Mouse (Mus musculus): Measurements from ENCODE around the gene Zfp609. TPM values are rescaled to one million over a fixed set of nuclear protein-coding genes. Genes with fewer than 3 reads are reported as not detected.

Gene Zfp609
- polyA plus RNA-seq, 1 experiment from 2014 or later = 7.6 TPM

DNA sequence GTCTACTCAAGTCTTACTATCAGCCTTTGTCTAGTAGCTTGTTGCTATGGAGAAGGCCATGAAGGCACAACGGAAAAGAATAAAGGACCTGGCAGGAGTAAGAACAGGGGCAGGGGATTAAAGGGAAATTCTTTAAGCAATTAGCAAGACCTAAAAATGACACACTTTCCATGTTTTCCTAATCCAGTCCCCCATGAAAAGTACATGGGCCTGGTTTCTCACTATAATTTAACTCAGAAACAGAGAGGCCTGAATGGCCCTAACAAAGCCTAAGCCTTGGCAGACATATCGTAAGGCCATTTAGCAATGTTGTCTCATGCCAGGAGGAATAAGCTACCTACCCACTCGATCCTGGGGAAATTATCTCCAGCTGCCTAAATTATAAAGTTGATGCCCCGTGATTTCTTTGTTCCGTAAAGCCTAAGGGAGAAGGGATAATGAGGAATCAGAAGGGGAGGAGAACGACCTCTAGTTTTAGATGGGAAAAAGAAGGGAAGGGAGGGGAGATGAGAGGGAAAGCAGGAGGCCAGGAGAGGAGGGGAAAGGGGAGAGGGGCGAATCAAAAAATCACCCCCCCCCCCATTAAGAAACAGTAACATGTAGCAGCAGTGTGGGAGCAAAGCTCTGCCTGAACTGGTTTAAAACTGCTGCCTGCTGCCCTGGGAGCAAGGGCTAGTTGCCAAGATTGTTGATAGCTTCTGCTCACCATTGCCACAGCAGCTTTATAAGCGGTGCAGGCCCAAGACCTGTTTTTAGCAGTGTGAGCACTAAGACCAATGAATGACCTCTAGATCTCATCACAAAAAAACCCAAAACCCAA, 102.7 kb downstream of the Zfp609 start:
- Histone ChIP-seq H3K4me1 (peaks cover 10% of the 10 kb centered on the region), H3K27ac (no peak overlapping the region), H3K4me3 (no peak overlapping the region), H3K27me3 (ENCODE audit: low read depth, poor library complexity, severe bottlenecking) (no peaks in the 10 kb centered on the region), H3K9me3 (replicated peaks) (no peaks in the 10 kb centered on the region), H3K36me3 (peaks cover 27% of the 10 kb centered on the region)
- no peak for DNase-seq (ENCODE audit: low spot score)
- WGBS = 69% methylated on average over 8 of the region's 8 CpGs

DNA sequence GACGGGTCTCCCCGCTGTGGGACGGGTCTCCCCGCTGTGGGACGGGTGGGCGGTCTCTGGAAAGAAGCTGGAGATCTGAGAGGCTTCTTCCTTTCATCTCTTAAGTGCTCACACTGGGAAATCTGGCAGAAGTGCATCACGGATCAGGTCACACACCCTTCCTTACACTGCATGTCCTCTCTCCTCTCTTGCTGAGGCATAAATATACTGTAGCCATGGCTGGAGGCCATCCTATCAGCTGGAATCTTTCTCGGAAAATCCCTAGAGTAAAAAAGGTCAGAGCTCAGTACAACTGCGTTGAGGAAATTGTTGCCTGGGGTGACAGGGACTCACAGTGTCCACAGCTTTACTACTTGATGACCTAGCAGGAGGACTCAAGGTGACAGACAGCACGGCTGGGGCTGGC, 106.2 kb downstream of the Zfp609 start:
- Histone ChIP-seq H3K4me1 (peaks cover 10% of the 10 kb centered on the region), H3K27ac (no peak overlapping the region), H3K27me3 (ENCODE audit: low read depth, poor library complexity, severe bottlenecking) (no peaks in the 10 kb centered on the region), H3K4me3 (no peak overlapping the region), H3K36me3 (peaks cover 6% of the 10 kb centered on the region), H3K9me3 (replicated peaks) (no peaks in the 10 kb centered on the region)
- no peak for DNase-seq (ENCODE audit: low spot score)
- 38% methylated on average over 10 of the region's 10 CpGs for WGBS

DNA sequence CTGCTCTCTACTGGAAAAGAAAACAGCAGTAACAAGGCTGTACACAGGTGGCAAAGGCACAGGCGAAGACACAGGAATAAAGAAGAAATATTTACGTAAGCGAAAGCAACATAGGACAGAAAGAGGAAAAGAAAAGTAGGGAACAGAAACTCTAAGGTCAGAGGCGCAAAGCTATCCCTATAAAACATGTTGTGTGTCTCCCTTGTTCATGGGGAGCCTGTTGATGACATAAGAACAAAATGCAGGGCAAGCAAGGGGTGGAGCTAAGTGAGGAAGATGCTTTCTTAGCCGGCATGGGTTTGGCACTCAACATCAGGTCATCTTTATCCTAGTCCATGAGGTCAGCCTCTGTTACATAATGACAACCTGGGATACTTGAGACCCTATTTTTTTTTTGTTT, 109.2 kb downstream of the Zfp609 start:
- Histone ChIP-seq H3K9me3 (replicated peaks) (no peaks in the 10 kb centered on the region), H3K4me1 (no peaks in the 10 kb centered on the region), H3K4me3 (no peak overlapping the region), H3K27me3 (ENCODE audit: low read depth, poor library complexity, severe bottlenecking) (no peaks in the 10 kb centered on the region), H3K27ac (no peak overlapping the region), H3K36me3 (peaks cover 11% of the 10 kb centered on the region)
- WGBS = 90% methylated on average over 5 of the region's 5 CpGs
- DNase-seq (ENCODE audit: low spot score) = no peak

DNA sequence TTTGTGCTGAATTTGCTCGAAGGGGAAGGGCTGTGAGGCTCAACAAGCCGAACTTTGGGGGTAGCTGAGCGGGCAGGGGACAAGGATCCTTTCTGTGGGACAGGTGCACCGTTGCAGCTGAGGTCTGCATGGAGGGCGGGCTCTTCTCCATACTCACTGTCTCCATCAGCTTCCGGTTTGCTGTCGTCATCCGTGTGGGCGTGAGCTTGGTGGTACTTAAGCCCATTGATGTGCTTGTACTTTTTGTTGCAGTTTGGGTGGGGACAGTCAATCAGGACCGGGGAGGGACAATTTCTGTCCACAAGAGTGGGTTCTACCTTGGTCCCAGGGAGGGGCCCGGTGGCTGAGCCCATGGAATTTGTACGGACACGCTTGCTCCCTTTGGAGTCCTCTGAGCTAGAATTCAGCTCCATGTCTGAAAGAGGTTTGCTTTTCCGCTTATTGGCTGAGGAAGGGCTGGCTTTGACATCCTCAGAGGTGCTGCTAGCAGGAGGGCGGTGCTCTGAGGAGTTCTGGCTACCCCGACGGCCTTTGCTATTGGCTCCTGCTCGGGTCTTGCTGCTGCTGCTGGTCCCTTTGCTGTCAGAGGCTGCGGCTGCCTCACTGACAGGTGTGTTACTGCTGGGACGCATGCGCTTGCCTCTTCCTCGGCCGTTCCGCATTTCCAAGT, 123.3 kb downstream of the Zfp609 start:
- Histone ChIP-seq H3K36me3 (peaks cover 76% of the 10 kb centered on the region), H3K27me3 (ENCODE audit: low read depth, poor library complexity, severe bottlenecking) (no peaks in the 10 kb centered on the region), H3K9me3 (replicated peaks) (no peaks in the 10 kb centered on the region), H3K27ac (no peak overlapping the region), H3K4me3 (no peak overlapping the region), H3K4me1 (no peaks in the 10 kb centered on the region)
- no peak for DNase-seq (ENCODE audit: low spot score)
- 94% methylated on average over 24 of the region's 24 CpGs for WGBS

DNA sequence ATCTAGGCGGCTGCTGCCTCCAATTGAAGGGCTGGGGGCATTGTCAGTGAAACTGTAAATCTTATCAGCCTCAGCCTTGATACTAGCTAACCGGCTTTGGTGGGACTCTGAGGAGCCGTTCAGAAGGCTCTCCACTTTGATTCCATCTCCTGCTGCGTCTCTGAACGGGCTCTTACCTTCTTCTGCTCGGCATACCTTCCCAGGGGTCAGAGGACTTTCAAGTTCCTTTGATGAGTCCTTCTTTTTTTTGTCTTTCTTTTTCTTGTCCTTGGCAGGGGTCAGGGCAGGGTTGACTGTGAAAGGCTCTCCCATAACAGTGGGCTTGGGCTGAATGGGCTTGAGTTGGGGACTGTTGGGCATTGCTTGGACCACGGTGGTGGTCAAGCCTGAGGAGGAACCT, 124.1 kb downstream of the Zfp609 start:
- H3K4me3 ChIP-seq = no peak overlapping the region
- 88% methylated on average over 7 of the region's 7 CpGs for WGBS
- no peak for DNase-seq (ENCODE audit: low spot score)
- no peaks in the 10 kb centered on the region for H3K9me3 ChIP-seq (replicated peaks)
- no peak overlapping the region for H3K27ac ChIP-seq
- H3K27me3 ChIP-seq (ENCODE audit: low read depth, poor library complexity, severe bottlenecking) = no peaks in the 10 kb centered on the region
- H3K4me1 ChIP-seq = no peaks in the 10 kb centered on the region
- H3K36me3 ChIP-seq = peaks cover 82% of the 10 kb centered on the region

DNA sequence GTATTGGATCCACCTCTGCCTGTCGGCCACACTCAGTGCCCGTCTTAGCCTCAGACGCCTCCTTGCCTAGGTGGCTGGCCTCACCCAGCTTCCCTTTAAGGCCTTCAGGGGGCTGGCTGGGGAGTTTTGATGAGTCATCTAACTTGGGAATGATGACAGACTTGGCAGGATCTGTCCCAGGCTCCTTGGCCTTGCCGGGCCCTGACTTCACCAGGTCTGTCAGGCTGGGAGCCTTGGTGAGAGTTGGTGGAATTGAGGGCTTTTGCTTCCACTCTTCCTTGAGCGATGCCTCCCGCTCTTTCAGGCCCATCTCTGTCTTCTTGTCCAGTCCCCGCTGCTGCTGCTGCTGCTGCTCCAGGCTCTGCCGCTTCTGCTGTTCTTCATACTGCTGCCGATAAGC, 125.1 kb downstream of the Zfp609 start:
- H3K9me3 ChIP-seq (replicated peaks) = no peaks in the 10 kb centered on the region
- 95% methylated on average over 9 of the region's 9 CpGs for WGBS
- H3K27ac ChIP-seq = no peak overlapping the region
- no peaks in the 10 kb centered on the region for H3K27me3 ChIP-seq (ENCODE audit: low read depth, poor library complexity, severe bottlenecking)
- no peaks in the 10 kb centered on the region for H3K4me1 ChIP-seq
- peaks cover 90% of the 10 kb centered on the region for H3K36me3 ChIP-seq
- DNase-seq (ENCODE audit: low spot score) = no peak
- no peak overlapping the region for H3K4me3 ChIP-seq

DNA sequence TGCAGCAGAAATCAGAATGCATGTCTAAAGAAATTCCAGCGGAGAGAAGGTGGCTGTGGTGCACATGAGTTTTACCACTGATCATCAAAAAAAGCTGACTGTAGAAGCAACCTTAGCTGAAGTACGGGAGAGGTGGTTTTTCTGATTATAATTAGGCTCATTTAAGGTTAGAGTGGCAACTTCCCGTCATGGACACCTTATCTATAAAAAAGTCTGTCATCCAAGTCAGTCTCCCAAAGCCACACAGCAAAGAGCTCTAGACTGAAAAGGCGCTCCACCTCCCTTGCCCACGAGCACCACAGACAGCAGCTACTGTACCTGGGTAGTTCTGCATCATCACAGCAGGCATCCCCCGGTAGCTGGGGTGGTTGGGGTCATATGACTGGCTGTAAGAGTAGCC, 126.9 kb downstream of the Zfp609 start:
- Histone ChIP-seq H3K4me3 (no peak overlapping the region), H3K9me3 (replicated peaks) (no peaks in the 10 kb centered on the region), H3K27ac (no peak overlapping the region), H3K4me1 (no peaks in the 10 kb centered on the region), H3K27me3 (ENCODE audit: low read depth, poor library complexity, severe bottlenecking) (no peaks in the 10 kb centered on the region), H3K36me3 (peaks cover 94% of the 10 kb centered on the region)
- no peak for DNase-seq (ENCODE audit: low spot score)
- 90% methylated on average over 6 of the region's 6 CpGs for WGBS

DNA sequence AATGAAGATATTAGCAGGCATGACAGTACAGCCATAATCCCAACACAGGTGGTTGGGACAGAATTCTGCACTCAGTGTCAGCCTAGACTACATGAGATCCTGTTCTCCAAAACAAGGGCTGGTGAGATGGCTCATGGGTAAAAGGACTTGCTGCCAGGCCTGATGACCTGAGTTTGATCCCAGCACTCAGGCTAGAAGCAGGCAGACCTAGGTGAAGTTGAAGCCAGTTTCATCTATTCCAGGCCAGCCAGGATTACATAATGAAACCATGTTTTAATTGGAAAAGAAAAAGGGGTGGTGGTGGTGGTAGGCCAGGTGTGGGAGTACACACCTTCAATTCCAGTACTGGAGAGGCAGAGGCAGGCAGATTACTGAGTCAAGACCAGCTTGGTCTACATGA, 129.4 kb downstream of the Zfp609 start:
- Histone ChIP-seq H3K4me1 (peaks cover 2% of the 10 kb centered on the region; the same call in 1 of the 2 replicates), H3K4me3 (no peak overlapping the region), H3K9me3 (replicated peaks) (no peaks in the 10 kb centered on the region), H3K36me3 (peaks cover 99% of the 10 kb centered on the region), H3K27ac (no peak overlapping the region), H3K27me3 (ENCODE audit: low read depth, poor library complexity, severe bottlenecking) (no peaks in the 10 kb centered on the region)
- no peak for DNase-seq (ENCODE audit: low spot score)

DNA sequence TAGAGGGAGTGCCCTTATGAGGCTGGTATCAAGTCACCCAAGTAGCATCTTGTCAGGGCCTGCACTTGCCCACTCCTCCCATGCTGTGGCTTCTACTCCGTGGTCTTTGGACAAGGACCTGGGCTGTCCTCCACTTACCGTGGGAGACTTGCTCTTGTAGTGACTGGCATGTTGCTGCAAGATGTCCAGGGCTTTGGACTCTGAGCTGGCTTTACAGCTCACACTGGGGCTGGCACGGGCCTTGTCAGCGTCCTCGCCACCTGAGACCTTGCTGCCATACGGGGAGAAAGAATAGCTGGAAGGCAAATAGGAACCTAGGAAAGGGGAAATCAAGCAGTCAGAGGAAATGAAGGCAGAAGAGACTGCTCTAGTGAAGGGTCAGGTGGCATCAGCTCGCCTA, 130.0 kb downstream of the Zfp609 start:
- Histone ChIP-seq H3K36me3 (peaks cover 99% of the 10 kb centered on the region), H3K4me3 (no peak overlapping the region), H3K9me3 (replicated peaks) (no peaks in the 10 kb centered on the region), H3K27me3 (ENCODE audit: low read depth, poor library complexity, severe bottlenecking) (no peaks in the 10 kb centered on the region), H3K4me1 (peaks cover 8% of the 10 kb centered on the region; the same call in 1 of the 2 replicates), H3K27ac (no peak overlapping the region)
- WGBS = 90% methylated on average over 7 of the region's 7 CpGs
- no peak for DNase-seq (ENCODE audit: low spot score)

DNA sequence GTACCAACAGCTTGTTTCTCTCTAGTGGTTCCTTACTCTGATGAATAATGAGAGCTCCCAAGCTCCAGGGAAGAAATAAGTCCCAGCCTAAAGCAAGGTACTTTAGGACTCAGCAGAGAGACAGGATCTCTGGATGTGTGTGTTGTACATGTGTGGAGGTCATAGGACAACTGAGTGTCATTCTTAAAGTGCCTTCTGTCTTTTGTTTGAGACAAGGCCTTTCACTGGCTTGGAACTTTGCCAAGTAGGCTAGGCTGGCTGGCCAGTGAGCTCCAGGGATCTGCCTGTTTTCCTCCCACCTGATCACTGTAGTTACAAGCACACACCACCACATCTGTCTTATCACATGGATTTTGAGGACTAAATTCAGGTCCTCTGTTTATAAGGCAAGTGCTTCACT, 131.0 kb downstream of the Zfp609 start:
- Histone ChIP-seq H3K27ac (no peak overlapping the region), H3K27me3 (ENCODE audit: low read depth, poor library complexity, severe bottlenecking) (no peaks in the 10 kb centered on the region), H3K4me3 (no peak overlapping the region), H3K9me3 (replicated peaks) (no peaks in the 10 kb centered on the region), H3K36me3 (peaks cover 97% of the 10 kb centered on the region), H3K4me1 (peaks cover 8% of the 10 kb centered on the region; the same call in 1 of the 2 replicates)
- DNase-seq (ENCODE audit: low spot score) = no peak

DNA sequence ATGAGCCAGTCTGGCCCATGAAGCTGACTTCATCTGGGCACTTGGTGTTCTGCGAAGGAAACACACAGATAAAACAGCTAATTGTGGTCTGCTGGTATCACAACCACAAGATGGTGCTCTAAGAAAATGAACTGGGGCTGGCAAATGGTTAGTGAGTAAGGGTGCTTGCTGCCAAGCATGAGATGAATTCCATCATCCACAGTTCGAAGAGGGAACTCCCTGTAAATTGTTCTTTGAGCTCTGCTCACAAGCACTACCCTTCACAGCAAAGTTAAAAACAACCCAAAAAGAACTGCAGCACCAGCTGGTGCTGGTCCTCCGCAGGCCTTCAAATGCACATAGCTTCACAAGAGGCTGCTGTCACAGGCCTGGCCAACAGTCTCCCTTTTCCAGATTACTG, 131.7 kb downstream of the Zfp609 start:
- DNase-seq (ENCODE audit: low spot score) = no peak
- Histone ChIP-seq H3K9me3 (replicated peaks) (no peaks in the 10 kb centered on the region), H3K4me3 (no peak overlapping the region), H3K4me1 (peaks cover 8% of the 10 kb centered on the region; the same call in 1 of the 2 replicates), H3K27me3 (ENCODE audit: low read depth, poor library complexity, severe bottlenecking) (no peaks in the 10 kb centered on the region), H3K27ac (no peak overlapping the region), H3K36me3 (peaks cover 96% of the 10 kb centered on the region)
- WGBS = 91% methylated on average over 3 of the region's 3 CpGs

DNA sequence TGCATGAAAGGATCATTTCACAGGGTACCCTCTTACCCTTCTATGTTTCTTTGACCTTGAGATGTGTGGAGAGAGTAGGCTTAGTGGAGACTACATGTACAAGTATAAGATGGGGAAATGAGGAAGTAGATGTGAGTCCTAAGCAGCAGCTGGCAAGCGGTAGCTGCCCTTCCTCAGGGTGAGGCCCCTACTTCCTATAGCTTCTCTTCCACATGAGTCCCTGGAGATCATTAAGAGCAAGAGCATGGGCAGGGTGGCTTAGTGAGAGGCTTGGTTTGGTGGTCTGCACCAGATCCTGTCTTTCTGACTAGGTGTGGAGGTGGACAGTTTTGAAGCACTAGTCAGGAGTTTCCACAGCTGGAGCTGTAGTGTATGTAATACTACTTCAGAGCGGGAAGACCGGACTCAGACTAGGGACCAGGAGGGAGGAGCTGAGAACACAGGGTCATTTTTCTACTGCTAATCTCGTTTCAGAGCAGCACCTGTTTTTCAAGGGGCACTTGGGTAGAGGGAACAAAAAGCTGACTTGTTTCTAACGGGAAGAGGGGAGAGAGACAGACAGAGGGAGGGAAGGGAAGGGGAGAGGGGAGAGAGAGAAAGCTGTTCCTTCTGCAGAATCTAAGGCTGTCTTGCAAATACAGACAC, 134.3 kb downstream of the Zfp609 start:
- Histone ChIP-seq H3K4me1 (peaks cover 8% of the 10 kb centered on the region; the same call in 1 of the 2 replicates), H3K27me3 (ENCODE audit: low read depth, poor library complexity, severe bottlenecking) (no peaks in the 10 kb centered on the region), H3K4me3 (no peak overlapping the region), H3K36me3 (peaks cover 88% of the 10 kb centered on the region), H3K9me3 (replicated peaks) (no peaks in the 10 kb centered on the region), H3K27ac (0 out of 2 replicates have a peak overlapping the region, but pooled peaks have one; percentile 3)
- 66% methylated on average over 5 of the region's 5 CpGs for WGBS
- no peak for DNase-seq (ENCODE audit: low spot score)

DNA sequence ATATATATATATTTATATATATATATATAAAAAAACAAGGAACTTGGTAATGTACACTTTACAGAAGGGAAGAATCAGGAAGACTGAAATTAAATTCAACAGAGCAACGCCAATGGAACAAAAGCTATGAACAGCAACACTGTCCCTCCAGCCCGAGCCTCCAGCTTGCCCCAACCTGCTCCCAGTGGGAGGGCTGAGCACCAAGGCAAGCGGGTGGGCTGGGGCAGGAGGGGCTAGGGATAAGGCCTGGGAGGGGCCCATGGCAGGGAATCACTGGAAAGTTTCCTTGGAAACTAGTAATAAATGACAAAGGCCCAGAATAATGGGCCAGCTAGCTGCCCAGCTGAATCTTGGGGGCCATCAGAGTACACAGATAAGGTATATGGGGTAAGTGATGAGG, 134.9 kb downstream of the Zfp609 start:
- Histone ChIP-seq H3K36me3 (peaks cover 88% of the 10 kb centered on the region), H3K27ac (no peak overlapping the region), H3K9me3 (replicated peaks) (no peaks in the 10 kb centered on the region), H3K4me1 (peaks cover 8% of the 10 kb centered on the region; the same call in 1 of the 2 replicates), H3K4me3 (no peak overlapping the region), H3K27me3 (ENCODE audit: low read depth, poor library complexity, severe bottlenecking) (no peaks in the 10 kb centered on the region)
- WGBS = 66% methylated on average over 3 of the region's 3 CpGs
- no peak for DNase-seq (ENCODE audit: low spot score)

Measured in limb, embryonic 10.5 days (tissue).